Mouse (Mus musculus): ENCODE data around the gene Ankdd1a. TPM values are rescaled to one million over a fixed set of nuclear protein-coding genes. Genes with fewer than 3 reads are reported as not detected.

Ankdd1a gene
- total RNA-seq (2023), result 1.7 and 3.1 TPM in 2 replicates

GRCm38 (mm10) chr9:65519807-65520504 is at the start of gene Ankdd1a:
Ankdd1a (minus strand) TSS chr9:65520193.

GRCm38 (mm10) chr9:65460732-65461442 is 59.1 kb downstream of the Ankdd1a start, which contains the start of gene Spg21:
Spg21 (plus strand) TSS chr9:65460947.

Other genes starting within 250 kb of the Ankdd1a start
- gene Clpx, start 225.9 kb downstream of the Ankdd1a start, total RNA-seq (2023), result 16.5 and 23.1 TPM in 2 replicates
- gene Pdcd7, start 174.1 kb downstream of the Ankdd1a start, total RNA-seq (2023), result 10.3 and 11.4 TPM in 2 replicates
- gene Ubap1l, start 159.2 kb downstream of the Ankdd1a start, total RNA-seq (2023), result not detected in 2 replicates
- gene Kbtbd13, start 128.5 kb downstream of the Ankdd1a start, total RNA-seq (2023), result not detected in 2 replicates
- not detected in 2 replicates for gene Rasl12, start 121.7 kb downstream of the Ankdd1a start, total RNA-seq (2023)
- gene Slc51b, start 97.2 kb downstream of the Ankdd1a start, total RNA-seq (2023), result not detected in 2 replicates
- gene Mtfmt, start 84.4 kb downstream of the Ankdd1a start, total RNA-seq (2023), result 4.2 and 4.6 TPM in 2 replicates
- 63.9 and 70.8 TPM in 2 replicates for gene Spg21, start 59.2 kb downstream of the Ankdd1a start, total RNA-seq (2023)
- gene Plekho2, start 59.8 kb upstream of the Ankdd1a start, total RNA-seq (2023), result 205 and 249 TPM in 2 replicates
- 8.9 and 10.4 TPM in 2 replicates for gene Pif1, start 67.0 kb upstream of the Ankdd1a start, total RNA-seq (2023)
- 0.32 and 1.2 TPM in 2 replicates for gene Rbpms2, start 109.5 kb upstream of the Ankdd1a start, total RNA-seq (2023)
- 71.0 and 75.2 TPM in 2 replicates for gene Oaz2, start 147.8 kb upstream of the Ankdd1a start, total RNA-seq (2023)

All from neutrophil, adult 65 days (primary cell).